Mouse (Mus musculus): Measurements from ENCODE around the gene C1s2. TPM values are rescaled to one million over a fixed set of nuclear protein-coding genes. Genes with fewer than 3 reads are reported as not detected.
"Not testable (repeated sequence)": the region's sequence is repeated elsewhere in the genome, so short reads cannot be mapped to it uniquely, and the experiment has no call there.

The C1s2 gene
- polyA plus RNA-seq (2015; fragmentation: Nextera tagmentation; extraction: Ambion mirVana), result not detected in 2 replicates

GRCm38 (mm10) chr6:124635985-124636384, at the start of gene C1s2:
TSS of gene C1s2 (minus strand) at chr6:124636085.
- H3K9me3 ChIP-seq (replicated peaks); H3K36me3 ChIP-seq (replicated peaks); H3K27ac ChIP-seq (replicated peaks); H3K27me3 ChIP-seq; H3K4me3 ChIP-seq (replicated peaks); H3K9ac ChIP-seq; H3K4me1 ChIP-seq (replicated peaks); ATAC-seq (ENCODE audit: insufficient read depth); H3K4me2 ChIP-seq: not testable (repeated sequence)
- WGBS (ENCODE audit: insufficient replicate concordance), result 48% methylated on average over 2 of the region's 2 CpGs

- peak overlapping the region; percentile 48 for H3K4me2 ChIP-seq
- ATAC-seq (ENCODE audit: insufficient read depth), result peak; percentile 87
- peaks cover 15% of the 10 kb centered on the region; the same call in 1 of the 2 replicates for H3K36me3 ChIP-seq (replicated peaks)
- H3K9me3 ChIP-seq (replicated peaks), result no peaks in the 10 kb centered on the region
- H3K9ac ChIP-seq, result no peak overlapping the region
- H3K27me3 ChIP-seq, result no peaks in the 10 kb centered on the region
- 49% methylated on average over 14 of the region's 14 CpGs for WGBS (ENCODE audit: insufficient replicate concordance)
- H3K27ac ChIP-seq (replicated peaks), result peak overlapping the region; percentile 69
- no peak overlapping the region for H3K4me3 ChIP-seq (replicated peaks)
- peaks cover 81% of the 10 kb centered on the region for H3K4me1 ChIP-seq (replicated peaks)
Observed at GRCm38 (mm10) chr6:124683591-124684417, 47.9 kb upstream of the C1s2 start.

GRCm38 (mm10) chr6:124682291-124682690, 46.4 kb upstream of the C1s2 start:
- H3K27ac ChIP-seq (replicated peaks), result peak overlapping the region; percentile 69; the same call in 1 of the 2 replicates
- peaks cover 84% of the 10 kb centered on the region for H3K4me1 ChIP-seq (replicated peaks)
- 61% methylated on average over 6 of the region's 6 CpGs for WGBS (ENCODE audit: insufficient replicate concordance)
- peaks cover 17% of the 10 kb centered on the region; the same call in 1 of the 2 replicates for H3K36me3 ChIP-seq (replicated peaks)
- not testable (repeated sequence) for H3K9ac ChIP-seq; H3K27me3 ChIP-seq; H3K4me3 ChIP-seq (replicated peaks); H3K4me2 ChIP-seq; H3K9me3 ChIP-seq (replicated peaks); ATAC-seq (ENCODE audit: insufficient read depth)

- 83% methylated on average over 3 of the region's 3 CpGs for WGBS (ENCODE audit: insufficient replicate concordance)
- H3K36me3 ChIP-seq (replicated peaks), result peaks cover 24% of the 10 kb centered on the region
- H3K4me2 ChIP-seq, result no peak overlapping the region
- H3K4me1 ChIP-seq (replicated peaks), result peaks cover 66% of the 10 kb centered on the region
- H3K9ac ChIP-seq, result no peak overlapping the region
- ATAC-seq (ENCODE audit: insufficient read depth), result no peak
- no peak overlapping the region for H3K4me3 ChIP-seq (replicated peaks)
- no peak overlapping the region for H3K27ac ChIP-seq (replicated peaks)
- H3K9me3 ChIP-seq (replicated peaks), result no peaks in the 10 kb centered on the region
- no peaks in the 10 kb centered on the region for H3K27me3 ChIP-seq
Observed at GRCm38 (mm10) chr6:124679486-124679885, 43.6 kb upstream of the C1s2 start.

GRCm38 (mm10) chr6:124678769-124679168, 42.9 kb upstream of the C1s2 start:
- Histone ChIP-seq H3K27ac (replicated peaks) (no peak overlapping the region), H3K4me3 (replicated peaks) (no peak overlapping the region), H3K36me3 (replicated peaks) (peaks cover 31% of the 10 kb centered on the region), H3K9me3 (replicated peaks) (no peaks in the 10 kb centered on the region), H3K4me1 (replicated peaks) (peaks cover 65% of the 10 kb centered on the region), H3K9ac (no peak overlapping the region), H3K27me3 (no peaks in the 10 kb centered on the region), H3K4me2 (no peak overlapping the region)
- no peak for ATAC-seq (ENCODE audit: insufficient read depth)
- WGBS (ENCODE audit: insufficient replicate concordance), result 73% methylated on average over 7 of the region's 7 CpGs

- no peak overlapping the region for H3K27ac ChIP-seq (replicated peaks)
- H3K9me3 ChIP-seq (replicated peaks), result no peaks in the 10 kb centered on the region
- H3K4me3 ChIP-seq (replicated peaks), result no peak overlapping the region
- H3K4me2 ChIP-seq, result no peak overlapping the region
- H3K36me3 ChIP-seq (replicated peaks), result peaks cover 36% of the 10 kb centered on the region
- ATAC-seq (ENCODE audit: insufficient read depth), result no peak
- H3K4me1 ChIP-seq (replicated peaks), result peaks cover 59% of the 10 kb centered on the region
- no peak overlapping the region for H3K9ac ChIP-seq
- no peaks in the 10 kb centered on the region for H3K27me3 ChIP-seq
- WGBS (ENCODE audit: insufficient replicate concordance), result 72% methylated on average over 6 of the region's 6 CpGs
Observed at GRCm38 (mm10) chr6:124676171-124676570, 40.3 kb upstream of the C1s2 start.

GRCm38 (mm10) chr6:124674591-124674990, 38.7 kb upstream of the C1s2 start:
- no peak for ATAC-seq (ENCODE audit: insufficient read depth)
- Histone ChIP-seq H3K4me3 (replicated peaks) (no peak overlapping the region), H3K9me3 (replicated peaks) (no peaks in the 10 kb centered on the region), H3K36me3 (replicated peaks) (peaks cover 38% of the 10 kb centered on the region), H3K4me1 (replicated peaks) (peaks cover 67% of the 10 kb centered on the region), H3K4me2 (no peak overlapping the region), H3K27ac (replicated peaks) (no peak overlapping the region), H3K27me3 (no peaks in the 10 kb centered on the region), H3K9ac (no peak overlapping the region)
- WGBS (ENCODE audit: insufficient replicate concordance), result 85% methylated on average over 7 of the region's 7 CpGs

DNA sequence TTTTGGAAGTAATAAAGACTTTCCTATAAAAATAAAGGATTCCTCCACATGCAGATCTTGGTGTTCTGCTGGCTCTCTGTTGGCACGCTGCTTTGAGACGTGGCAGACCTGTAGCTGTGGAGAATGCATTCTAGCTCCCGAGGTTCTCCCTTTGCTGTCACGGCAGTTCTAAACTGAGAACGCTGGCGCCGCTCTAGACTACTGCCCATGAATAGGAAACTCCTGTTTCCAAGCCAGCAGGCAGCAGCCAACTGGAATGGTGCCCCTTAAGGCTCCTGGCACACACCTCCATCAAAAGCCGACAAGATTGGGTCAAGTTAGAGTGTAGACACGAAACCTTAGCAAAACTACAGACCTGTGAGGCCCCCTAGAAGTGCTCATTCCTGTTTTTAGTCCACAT, 37.7 kb upstream of the C1s2 start:
- H3K36me3 ChIP-seq (replicated peaks), result peaks cover 38% of the 10 kb centered on the region
- no peak for ATAC-seq (ENCODE audit: insufficient read depth)
- no peak overlapping the region for H3K4me3 ChIP-seq (replicated peaks)
- WGBS (ENCODE audit: insufficient replicate concordance), result 84% methylated on average over 9 of the region's 9 CpGs
- no peak overlapping the region for H3K27ac ChIP-seq (replicated peaks)
- no peaks in the 10 kb centered on the region for H3K9me3 ChIP-seq (replicated peaks)
- no peak overlapping the region for H3K4me2 ChIP-seq
- H3K9ac ChIP-seq, result no peak overlapping the region
- no peaks in the 10 kb centered on the region for H3K27me3 ChIP-seq
- H3K4me1 ChIP-seq (replicated peaks), result peaks cover 68% of the 10 kb centered on the region

DNA sequence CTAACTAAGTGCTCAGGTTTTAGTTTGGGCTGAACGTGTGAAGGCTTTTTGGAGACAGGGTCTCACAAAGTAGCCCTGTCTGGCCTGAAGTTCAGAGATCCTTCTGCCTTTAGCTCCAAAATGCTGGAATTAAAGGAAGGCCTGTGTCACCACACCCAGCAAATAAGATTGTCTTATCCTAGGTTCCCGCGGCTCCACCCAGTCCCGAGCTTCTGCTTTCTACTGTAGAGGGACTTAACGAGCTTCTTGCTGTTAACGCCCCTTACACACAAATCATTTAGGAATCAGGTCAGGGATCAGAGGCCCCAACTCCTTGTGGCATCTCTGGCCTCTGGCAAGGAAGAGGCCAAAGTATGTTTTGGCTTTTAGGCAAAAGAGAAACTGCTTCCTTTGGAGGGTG, 36.2 kb upstream of the C1s2 start:
- 0 out of 2 replicates have a peak overlapping the region, but pooled peaks have one; percentile 0 for H3K4me2 ChIP-seq
- 33% methylated on average over 6 of the region's 6 CpGs for WGBS (ENCODE audit: insufficient replicate concordance)
- H3K36me3 ChIP-seq (replicated peaks), result peaks cover 44% of the 10 kb centered on the region
- no peak overlapping the region for H3K9ac ChIP-seq
- ATAC-seq (ENCODE audit: insufficient read depth), result no peak
- H3K4me1 ChIP-seq (replicated peaks), result peaks cover 56% of the 10 kb centered on the region
- H3K9me3 ChIP-seq (replicated peaks), result no peaks in the 10 kb centered on the region
- H3K27ac ChIP-seq (replicated peaks), result 0 out of 2 replicates have a peak overlapping the region, but pooled peaks have one; percentile 1
- no peak overlapping the region for H3K4me3 ChIP-seq (replicated peaks)
- no peaks in the 10 kb centered on the region for H3K27me3 ChIP-seq

GRCm38 (mm10) chr6:124670281-124670900, 34.5 kb upstream of the C1s2 start:
- Histone ChIP-seq H3K36me3 (replicated peaks) (peaks cover 57% of the 10 kb centered on the region), H3K4me1 (replicated peaks) (peaks cover 54% of the 10 kb centered on the region)
- WGBS (ENCODE audit: insufficient replicate concordance), result 82% methylated on average over 7 of the region's 7 CpGs

DNA sequence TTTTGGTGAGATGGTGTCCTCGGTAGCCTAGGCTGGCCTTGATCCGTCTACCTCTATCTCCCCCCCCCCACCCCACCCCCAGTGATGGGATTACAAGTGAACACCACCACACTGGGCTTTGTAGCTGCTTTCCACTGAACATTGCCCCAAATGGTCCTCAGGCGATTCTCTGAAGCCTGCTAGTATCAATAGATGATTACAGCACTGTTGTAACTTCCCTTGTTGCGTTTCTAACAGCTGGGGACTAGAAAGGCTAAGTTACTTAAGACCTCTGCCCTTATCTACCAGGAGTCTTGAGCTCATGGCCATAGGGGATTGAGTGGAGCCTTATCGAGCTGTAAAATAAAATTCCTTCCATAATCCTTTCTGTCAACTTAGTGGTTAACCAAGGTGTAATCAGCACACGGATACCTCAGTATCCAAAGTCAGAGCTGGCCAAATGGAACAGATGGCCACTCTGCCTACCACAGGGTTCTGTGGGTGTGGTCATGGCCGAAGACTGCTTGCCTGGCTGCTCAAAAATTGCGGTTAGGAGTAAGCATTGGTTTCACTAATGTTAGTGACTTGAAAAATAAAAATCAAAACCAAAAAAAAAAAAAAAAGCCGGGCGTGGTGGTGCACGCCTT, 33.5 kb upstream of the C1s2 start:
- 65% methylated on average over 11 of the region's 11 CpGs for WGBS (ENCODE audit: insufficient replicate concordance)
- H3K4me1 ChIP-seq (replicated peaks), result peaks cover 63% of the 10 kb centered on the region
- no peaks in the 10 kb centered on the region for H3K9me3 ChIP-seq (replicated peaks)
- H3K27ac ChIP-seq (replicated peaks), result no peak overlapping the region
- H3K36me3 ChIP-seq (replicated peaks), result peaks cover 51% of the 10 kb centered on the region
- no peaks in the 10 kb centered on the region for H3K27me3 ChIP-seq
- no peak overlapping the region for H3K4me2 ChIP-seq
- ATAC-seq (ENCODE audit: insufficient read depth), result no peak
- no peak overlapping the region for H3K4me3 ChIP-seq (replicated peaks)
- no peak overlapping the region for H3K9ac ChIP-seq

More at GRCm38 (mm10) chr6:124670281-124670900, 34.5 kb upstream of the C1s2 start:
- Histone ChIP-seq H3K27ac (replicated peaks) (no peak overlapping the region), H3K4me2 (no peak overlapping the region), H3K4me3 (replicated peaks) (no peak overlapping the region), H3K9ac (no peak overlapping the region), H3K27me3 (no peaks in the 10 kb centered on the region), H3K9me3 (replicated peaks) (no peaks in the 10 kb centered on the region)
- no peak for ATAC-seq (ENCODE audit: insufficient read depth)

All from liver, embryonic 15.5 days (tissue).